Mouse (Mus musculus): ENCODE data around the gene Entpd1.

Gene Entpd1

DNA sequence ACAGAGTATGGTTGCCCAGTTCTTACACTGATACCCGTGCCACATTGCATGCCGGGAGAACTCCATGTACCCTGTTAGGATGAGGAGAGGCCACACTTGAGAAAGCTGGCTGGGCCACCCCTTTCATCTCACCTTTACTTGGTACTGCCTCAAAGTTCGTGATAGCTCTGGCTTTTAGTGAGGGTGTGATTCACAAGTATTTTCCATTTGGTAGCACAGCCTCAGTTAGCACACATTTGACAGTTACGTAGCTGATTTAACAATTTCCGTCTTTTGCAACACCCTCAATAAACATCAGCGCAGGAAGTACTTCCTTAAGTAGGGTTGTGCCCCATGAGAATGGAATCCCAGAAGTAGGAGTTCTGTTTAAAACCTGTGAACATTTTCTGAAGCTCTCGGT is 53.6 kb downstream of the Entpd1 start:
- no peak for DNase-seq (ENCODE audit: low spot score)

- no peak for DNase-seq (ENCODE audit: low spot score)
Measured at GRCm38 (mm10) chr19:40667111-40667510, 54.9 kb downstream of the Entpd1 start.

GRCm38 (mm10) chr19:40675329-40675728 is 63.2 kb downstream of the Entpd1 start:
- no peak for DNase-seq (ENCODE audit: low spot score)

- no peak for DNase-seq (ENCODE audit: low spot score)
Measured at GRCm38 (mm10) chr19:40678087-40678486, 65.9 kb downstream of the Entpd1 start.

GRCm38 (mm10) chr19:40678532-40679307 is 66.6 kb downstream of the Entpd1 start:
- peak; percentile 60 for DNase-seq (ENCODE audit: low spot score)

DNA sequence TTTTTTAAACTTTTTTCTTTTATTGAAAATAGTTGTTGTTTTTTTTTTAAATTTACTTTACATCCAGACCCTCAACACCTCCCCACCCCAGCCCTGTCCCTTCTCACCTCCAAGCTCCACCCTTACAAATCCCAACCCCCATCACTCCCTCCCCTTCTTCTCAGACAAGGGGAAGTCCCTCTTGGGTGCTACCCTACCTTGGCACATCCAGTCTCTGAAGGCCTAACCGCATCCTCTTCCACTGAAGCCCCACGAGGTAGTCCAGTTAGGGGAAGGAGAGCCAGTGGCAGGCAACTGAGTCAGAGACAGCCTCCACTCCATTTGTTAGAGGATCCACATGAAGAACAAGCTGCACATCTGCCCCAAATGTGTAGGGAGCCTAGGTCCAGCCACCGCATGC is 67.5 kb downstream of the Entpd1 start:
- no peak for DNase-seq (ENCODE audit: low spot score)

DNA sequence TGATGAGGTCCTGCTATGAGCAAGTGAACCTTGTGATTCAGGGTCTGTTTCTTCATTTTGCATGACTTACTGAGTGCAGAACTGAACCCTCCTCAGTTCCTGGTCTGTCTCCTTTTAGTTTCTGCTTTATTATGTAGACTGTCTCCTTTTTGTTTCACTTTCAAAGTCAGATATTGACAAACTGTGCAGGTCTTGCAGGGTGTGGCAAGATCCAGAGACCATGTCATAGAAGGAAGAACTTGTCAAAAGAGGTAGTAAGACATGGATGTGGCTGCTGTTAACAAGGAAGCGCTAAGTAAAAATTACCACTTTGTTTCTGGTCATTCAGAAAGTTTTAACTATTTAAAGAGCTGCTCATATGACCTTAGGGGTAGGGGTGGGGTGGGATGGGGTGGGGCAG is 72.0 kb downstream of the Entpd1 start:
- DNase-seq (ENCODE audit: low spot score), result no peak

DNA sequence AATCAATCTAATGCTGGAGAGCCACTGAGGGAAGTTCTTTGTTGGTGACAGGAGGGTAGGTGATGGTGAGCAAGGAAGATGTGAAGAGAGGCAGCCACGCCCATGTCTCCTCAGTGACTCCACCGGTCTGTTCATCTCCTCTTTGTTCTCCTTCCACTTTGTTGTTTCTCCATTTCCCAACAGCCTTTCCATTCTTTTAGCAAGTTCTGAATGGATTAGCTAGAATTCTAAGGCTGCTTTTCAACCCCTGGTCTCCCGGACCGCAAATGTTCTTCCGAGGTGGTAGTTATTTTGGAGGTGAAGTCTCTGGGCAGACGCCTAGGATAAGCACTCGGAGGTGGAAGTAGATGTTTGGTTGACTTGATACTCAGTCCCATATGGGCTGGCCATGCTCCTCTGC is 72.4 kb downstream of the Entpd1 start:
- DNase-seq (ENCODE audit: low spot score), result no peak

DNA sequence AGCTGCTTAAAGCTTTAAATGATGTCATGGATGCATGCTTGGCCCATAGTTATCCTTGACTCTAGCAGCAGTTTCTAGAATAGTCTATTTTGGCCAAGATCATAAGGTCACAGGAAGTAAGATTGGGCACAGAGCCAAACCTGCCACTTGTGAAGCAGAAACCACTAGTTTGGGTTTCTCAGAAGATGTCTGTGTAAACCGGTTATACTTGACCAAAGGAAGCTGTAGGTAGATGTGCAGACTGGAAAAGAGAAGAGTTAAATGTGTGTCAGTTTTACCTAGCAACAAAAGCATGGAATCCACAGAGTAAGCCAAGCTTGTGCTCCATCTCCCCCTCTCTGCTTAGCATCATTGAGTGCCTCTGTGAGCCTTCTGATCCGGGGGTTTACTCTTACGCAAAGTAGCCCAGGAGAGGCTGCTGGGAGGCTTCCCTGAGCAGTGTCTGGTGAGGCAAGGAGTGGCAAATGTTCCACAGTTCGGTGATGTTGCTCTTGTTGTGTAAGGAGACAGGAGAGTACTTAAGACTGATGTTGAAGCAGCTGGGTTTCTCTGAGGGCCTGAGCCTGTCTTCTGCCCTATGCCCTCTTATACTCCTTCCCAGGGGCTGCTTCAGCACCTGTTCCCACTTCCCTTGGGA is 75.2 kb downstream of the Entpd1 start:
- no peak for DNase-seq (ENCODE audit: low spot score)

GRCm38 (mm10) chr19:40693201-40693600 is 81.0 kb downstream of the Entpd1 start:
- no peak for DNase-seq (ENCODE audit: low spot score)

GRCm38 (mm10) chr19:40696116-40696515 is 84.0 kb downstream of the Entpd1 start:
- no peak for DNase-seq (ENCODE audit: low spot score)

GRCm38 (mm10) chr19:40698103-40698853 is 86.1 kb downstream of the Entpd1 start:
- DNase-seq (ENCODE audit: low spot score), result no peak

DNA sequence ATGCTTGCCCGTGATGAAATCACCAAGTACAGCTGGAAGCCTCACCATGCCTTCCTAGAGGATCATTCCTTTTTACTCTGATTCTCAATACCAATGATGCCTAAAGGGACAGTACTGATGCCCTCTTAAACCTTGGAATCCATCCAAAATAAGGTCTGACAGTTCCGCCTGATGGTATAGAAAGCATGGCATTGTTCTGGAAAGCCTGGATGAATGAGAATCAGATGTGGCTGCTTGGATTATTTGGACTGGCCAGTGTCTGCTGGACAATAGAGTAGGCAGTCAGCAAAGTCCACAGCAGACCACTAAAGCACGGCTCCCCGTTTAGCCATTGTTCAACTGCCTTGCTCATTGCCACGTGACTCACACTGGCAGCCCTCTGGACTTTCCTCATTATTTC is 87.7 kb downstream of the Entpd1 start:
- no peak for DNase-seq (ENCODE audit: low spot score)

DNA sequence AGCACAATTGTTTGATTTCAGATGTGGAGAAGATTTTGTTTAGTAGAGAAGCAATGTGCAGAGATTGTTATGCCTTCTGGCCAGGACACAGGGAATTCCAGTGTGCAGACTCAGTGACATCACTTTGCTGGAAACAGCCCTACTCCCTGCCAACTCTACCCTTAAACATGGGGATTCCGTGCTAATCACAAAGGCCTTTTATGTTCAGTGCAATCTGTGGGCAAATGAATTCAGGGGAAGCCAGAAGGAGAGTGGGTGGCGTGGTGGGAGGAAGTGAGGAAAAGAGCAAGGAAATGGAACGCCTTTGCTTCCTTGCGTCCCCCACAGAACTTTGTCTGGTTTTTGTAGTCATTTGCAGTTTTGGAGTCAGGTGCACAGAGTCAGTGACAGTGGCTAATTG is 90.2 kb downstream of the Entpd1 start:
- no peak for DNase-seq (ENCODE audit: low spot score)

- no peak for DNase-seq (ENCODE audit: low spot score)
Measured at GRCm38 (mm10) chr19:40712889-40713628, 100.9 kb downstream of the Entpd1 start.

- no peak for DNase-seq (ENCODE audit: low spot score)
Measured at GRCm38 (mm10) chr19:40714700-40715099, 102.5 kb downstream of the Entpd1 start.

GRCm38 (mm10) chr19:40716981-40717380 is 104.8 kb downstream of the Entpd1 start:
- no peak for DNase-seq (ENCODE audit: low spot score)

DNA sequence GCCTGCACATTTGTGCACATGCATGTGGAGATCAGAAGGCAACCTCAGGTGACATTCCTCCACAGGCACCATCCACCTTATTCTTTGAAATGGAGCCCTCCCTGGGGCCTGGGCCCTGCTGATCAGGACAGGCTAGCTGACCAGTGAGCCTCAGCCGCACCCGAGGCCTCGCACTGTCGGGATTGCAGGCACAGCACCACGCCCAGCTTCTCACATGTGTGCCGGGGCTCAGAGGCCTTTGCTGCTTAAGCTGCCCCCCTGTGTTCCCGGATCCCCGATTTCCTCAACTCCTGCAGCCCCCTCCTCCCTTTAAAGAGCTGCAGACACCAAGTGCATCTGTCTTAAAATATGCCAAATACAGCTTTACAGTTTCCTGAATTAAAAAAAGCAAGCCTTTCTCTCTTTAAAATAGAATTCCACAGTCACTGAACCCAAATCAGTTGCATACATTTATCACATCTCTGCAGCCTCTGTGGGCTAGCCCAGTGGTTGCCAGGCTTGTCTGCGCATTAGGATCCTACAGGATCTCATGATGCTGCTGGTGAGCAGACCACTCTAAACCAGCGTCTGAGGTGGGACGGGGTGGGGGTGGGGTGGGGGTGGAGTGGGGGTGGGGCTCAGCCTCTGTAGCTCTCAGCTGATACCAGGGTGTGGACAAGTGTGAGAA is 107.4 kb downstream of the Entpd1 start:
- no peak for DNase-seq (ENCODE audit: low spot score)

GRCm38 (mm10) chr19:40720381-40720780 is 108.2 kb downstream of the Entpd1 start:
- DNase-seq (ENCODE audit: low spot score), result no peak

DNA sequence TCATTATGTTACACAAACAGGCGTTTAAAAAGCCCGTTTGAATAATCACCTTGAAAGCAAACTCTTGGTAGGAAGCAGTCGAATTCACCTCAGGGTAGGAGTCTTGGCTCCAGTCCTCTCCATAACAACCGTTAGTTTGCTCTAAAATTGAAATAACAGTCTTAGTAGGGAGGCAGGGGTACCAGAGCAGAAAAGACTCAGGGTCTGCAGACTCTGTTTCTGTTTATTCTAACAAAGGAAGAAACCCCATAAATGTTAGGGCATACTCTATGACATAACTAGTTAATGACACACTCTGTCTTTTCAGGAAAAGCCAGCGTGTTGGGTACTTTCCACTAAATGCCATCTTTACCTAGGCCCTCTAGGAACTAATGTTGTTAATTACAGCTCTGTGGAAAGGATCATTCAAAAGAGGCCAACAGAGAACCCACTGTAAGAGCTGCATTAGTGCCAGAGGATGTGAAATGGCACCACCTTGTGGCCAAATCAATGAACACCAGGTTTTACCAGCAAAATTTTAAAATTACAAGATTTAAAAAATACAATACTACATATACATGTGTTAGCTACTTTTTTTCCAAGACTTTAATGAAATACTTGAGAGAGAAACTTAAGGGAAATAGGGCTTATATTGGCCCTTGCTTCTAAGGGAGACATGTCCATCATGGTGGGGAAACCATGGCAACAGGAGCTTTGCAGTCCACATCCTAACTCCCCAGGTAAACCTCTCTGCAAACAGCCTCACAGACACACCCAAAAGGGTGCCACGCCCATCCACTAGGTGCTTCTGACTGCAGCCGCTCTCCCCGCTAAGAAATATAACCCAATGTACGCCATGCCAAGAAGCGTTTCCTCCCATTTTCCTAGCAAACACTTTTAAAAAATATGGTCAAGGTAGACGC is 110.2 kb downstream of the Entpd1 start:
- DNase-seq (ENCODE audit: low spot score), result peak; percentile 51

- DNase-seq (ENCODE audit: low spot score), result no peak
Measured at GRCm38 (mm10) chr19:40723516-40723915, 111.3 kb downstream of the Entpd1 start.

All from urinary bladder, postnatal 14 days (tissue).